Mouse (Mus musculus) gastrocnemius, adult 2 months (tissue): ENCODE results near the gene Sebox. TPM values are rescaled to one million over a fixed set of nuclear protein-coding genes. Genes with fewer than 3 reads are reported as not detected.
"Not testable (repeated sequence)": the region's sequence is repeated elsewhere in the genome, so short reads cannot be mapped to it uniquely, and the experiment has no call there.

ENCODE experiments used
- DNase-seq: peaks from one replicate; pipeline ENCODE4 v3.0.0; 2022
- H3K27ac ChIP-seq: fragments of 200-600 bp; 2 replicates; pipeline ENCODE4 v1.8.1; 2022; ENCODE audit warnings: mild to moderate bottlenecking
- H3K4me3 ChIP-seq: fragments of 200-600 bp; 2 replicates; pipeline ENCODE4 v1.8.1; 2022; ENCODE audit warnings: mild to moderate bottlenecking, moderate library complexity
- CTCF ChIP-seq: fragments of 200-600 bp; IDR thresholded peaks from 2 replicates; pipeline ENCODE4 v1.8.1; 2022; ENCODE audit warnings: antibody characterized with exemption, mild to moderate bottlenecking, moderate library complexity
- intact Hi-C: fragments of 180-260 bp; cut with DNase I; formaldehyde crosslinking; loops from one replicate; pipeline ENCODE4 v1.15.1; 2025
- total RNA-seq, 2 experiments: library from RNA; stranded (reverse); gene quantifications; 2 replicates each; pipeline ENCODE4 v1.2.3; 2021

The Sebox gene
- total RNA-seq, 2 experiments from 2014 or later: not detected

GRCm38 (mm10) chr11:78530001-78530400 lies 26.8 kb downstream of the Sebox start:
- TF ChIP-seq CTCF: no peak
- intact Hi-C loops: no loop called here
- Histone ChIP-seq H3K4me3 (peak overlapping the region; percentile 13; the same call in 1 of the 2 replicates), H3K27ac (peak overlapping the region; percentile 80)
- DNase-seq: no peak

- TF ChIP-seq CTCF: no peak
- Histone ChIP-seq H3K4me3 (peak overlapping the region; percentile 48), H3K27ac (peak overlapping the region; percentile 80)
- DNase-seq: peak; percentile 54
- intact Hi-C loops: no loop called here
Observed at GRCm38 (mm10) chr11:78531046-78531445, 27.8 kb downstream of the Sebox start.

GRCm38 (mm10) chr11:78531515-78531914 lies 28.3 kb downstream of the Sebox start:
- Histone ChIP-seq H3K4me3 (peak overlapping the region; percentile 48), H3K27ac (peak overlapping the region; percentile 80)
- intact Hi-C loops, DNase-seq: not testable (repeated sequence)

- Histone ChIP-seq H3K27ac (peak overlapping the region; percentile 97), H3K4me3 (peak overlapping the region; percentile 98)
- DNase-seq: no peak
- intact Hi-C loops: loop anchor here (2.0 kb wide), 1 partner anchor 22 kb away; the partner anchor contains the start of genes Poldip2 and Tmem199
- TF ChIP-seq CTCF: peak; percentile 11; the same call in 1 of the 2 replicates
Observed at GRCm38 (mm10) chr11:78534516-78534915, 31.3 kb downstream of the Sebox start.

GRCm38 (mm10) chr11:78535376-78536079 lies 32.3 kb downstream of the Sebox start:
- DNase-seq: no peak
- H3K4me3 ChIP-seq: peak overlapping the region; percentile 98
- intact Hi-C loops: loop anchor here (2.0 kb wide), 1 partner anchor 23 kb away; the partner anchor contains the start of genes Poldip2 and Tmem199

GRCm38 (mm10) chr11:78536080-78536689 lies 32.9 kb downstream of the Sebox start, which contains the start of the genes Tnfaip1 and Ift20:
TSS of gene Tnfaip1 (minus strand) at chr11:78536332.
TSS of gene Ift20 (plus strand) at chr11:78536361.
- Histone ChIP-seq H3K27ac (peak within 1 kb of the TSS; percentile 97), H3K4me3 (peak within 1 kb of the TSS; percentile 98)
- intact Hi-C loops: no loop called here
- no peak for TF ChIP-seq CTCF
- peak; percentile 98 for DNase-seq

More at GRCm38 (mm10) chr11:78535376-78536079, 32.3 kb downstream of the Sebox start:
- no peak for TF ChIP-seq CTCF
- peak overlapping the region; percentile 97 for H3K27ac ChIP-seq

- intact Hi-C loops: no loop called here
- TF ChIP-seq CTCF: no peak
- peak overlapping the region; percentile 97 for H3K27ac ChIP-seq
- DNase-seq: no peak
- peak overlapping the region; percentile 98 for H3K4me3 ChIP-seq
Observed at GRCm38 (mm10) chr11:78536690-78537084, 33.4 kb downstream of the Sebox start.

- intact Hi-C loops: no loop called here
- TF ChIP-seq CTCF: no peak
- no peak overlapping the region for H3K27ac ChIP-seq
- no peak overlapping the region for H3K4me3 ChIP-seq
- no peak for DNase-seq
Observed at GRCm38 (mm10) chr11:78540358-78540757, 37.1 kb downstream of the Sebox start.

- H3K4me3 ChIP-seq: no peak overlapping the region
- intact Hi-C loops: no loop called here
- no peak for TF ChIP-seq CTCF
- no peak for DNase-seq
- no peak overlapping the region for H3K27ac ChIP-seq
Observed at GRCm38 (mm10) chr11:78544449-78545111, 41.3 kb downstream of the Sebox start.

GRCm38 (mm10) chr11:78545181-78545580 lies 41.9 kb downstream of the Sebox start:
- Histone ChIP-seq H3K27ac (no peak overlapping the region), H3K4me3 (no peak overlapping the region)
- intact Hi-C loops: no loop called here
- DNase-seq: no peak
- no peak for TF ChIP-seq CTCF

GRCm38 (mm10) chr11:78547718-78548460 lies 44.6 kb downstream of the Sebox start:
- no peak for DNase-seq
- Histone ChIP-seq H3K4me3 (no peak overlapping the region), H3K27ac (no peak overlapping the region)
- TF ChIP-seq CTCF: no peak
- intact Hi-C loops: no loop called here

- no peak for DNase-seq
- Histone ChIP-seq H3K27ac (no peak overlapping the region), H3K4me3 (peak overlapping the region; percentile 78)
- TF ChIP-seq CTCF: no peak
- intact Hi-C loops: no loop called here
Observed at GRCm38 (mm10) chr11:78549491-78549987, 46.3 kb downstream of the Sebox start.
